Mouse (Mus musculus) adrenal gland, postnatal 4 days (tissue): ENCODE data around the gene Vmo1. TPM values are rescaled to one million over a fixed set of nuclear protein-coding genes. Genes with fewer than 3 reads are reported as not detected.
A peak's percentile ranks its signal among the peaks of the same experiment; 100 is the strongest.

Experiments
- DNase-seq, 2 experiments: peaks; one replicate each; pipeline ENCODE4 v3.0.0; 2021 to 2022; ENCODE audit warnings: low spot score in 2 of 2, mixed read lengths in 2 of 2
- total RNA-seq, 2 experiments: library from RNA; stranded (reverse); gene quantifications; 2 replicates each; pipeline ENCODE4 v1.2.3; 2021

The Vmo1 gene
- total RNA-seq, 2 experiments from 2014 or later, result 0.51 to 0.64 TPM

DNA sequence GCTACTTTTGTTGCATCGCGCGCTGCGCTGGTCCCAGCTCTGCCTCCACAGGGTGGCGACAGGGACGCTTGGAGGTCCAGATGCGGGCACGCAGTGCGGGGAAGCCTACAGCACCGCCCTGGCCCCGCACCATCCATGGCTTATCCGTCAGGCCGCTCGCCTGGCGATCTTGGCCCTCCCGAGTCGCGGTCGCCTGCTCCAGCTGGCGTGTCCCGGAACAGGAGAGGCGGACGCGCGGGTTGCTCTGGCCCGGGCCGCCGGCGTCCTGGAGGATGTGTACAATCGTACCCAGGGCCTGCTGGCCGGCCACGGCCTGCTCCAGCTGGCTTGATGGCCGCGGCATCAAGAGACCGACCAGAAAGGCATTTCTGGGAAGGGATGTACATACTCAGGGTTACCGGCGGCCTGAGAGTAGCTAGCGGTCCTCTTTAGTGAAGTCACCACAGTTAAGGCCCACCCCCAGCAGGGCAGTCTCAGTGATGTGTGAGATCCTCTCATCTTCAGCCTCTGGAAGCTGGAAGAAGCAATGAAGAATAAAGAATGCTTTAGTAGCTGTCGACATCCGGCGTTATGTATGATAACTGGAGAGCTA, 5.9 kb upstream of the Vmo1 start:
- DNase-seq, result peak in 1 of 2 experiments; percentile 28

- DNase-seq, result no peak
Measured at GRCm38 (mm10) chr11:70518923-70519322, 4.5 kb upstream of the Vmo1 start, which contains the start of gene Gltpd2. Gene Gltpd2 (plus strand): TSS chr11:70519196.

DNA sequence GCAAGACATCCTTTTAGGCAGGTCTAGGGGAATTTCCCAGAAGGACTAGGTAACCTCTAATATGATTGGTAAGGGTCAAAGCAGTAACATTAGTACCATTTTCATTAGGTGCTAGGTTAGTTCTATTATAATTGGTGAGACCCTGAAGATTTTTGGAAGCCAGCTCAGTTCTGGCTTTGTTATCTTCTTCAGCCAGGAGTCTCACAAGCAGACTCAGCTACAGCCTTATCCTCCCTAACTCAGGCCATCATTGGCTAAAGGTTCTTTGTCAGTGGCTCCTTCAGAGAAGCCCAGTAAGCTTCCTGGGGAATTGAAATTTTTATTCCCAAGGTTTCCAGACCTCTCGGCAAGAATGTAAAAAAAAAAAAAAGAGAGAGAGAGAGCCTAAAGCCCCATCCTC, 4.0 kb upstream of the Vmo1 start:
- DNase-seq, result no peak

GRCm38 (mm10) chr11:70516352-70516751, 1.9 kb upstream of the Vmo1 start:
- DNase-seq, result no peak

DNA sequence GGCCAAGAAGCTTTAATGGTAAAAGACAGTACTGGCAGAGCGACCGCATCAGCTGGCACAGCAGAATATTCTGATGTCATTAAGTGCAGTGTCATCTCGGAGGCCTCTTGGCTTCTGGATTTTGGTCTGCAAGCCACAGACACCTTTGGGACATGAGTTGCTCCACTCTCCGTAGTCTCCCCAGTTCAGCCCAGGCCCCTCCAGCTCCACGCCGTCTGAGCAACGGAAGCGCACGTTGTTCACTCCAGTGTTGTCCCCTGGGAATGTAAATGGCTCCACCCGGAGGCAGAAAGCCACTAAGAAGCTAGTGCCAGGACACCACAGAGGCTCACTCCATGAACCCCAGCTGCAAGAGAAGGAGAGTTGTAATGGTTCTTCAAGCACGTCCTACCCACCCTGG, 896 bp downstream of the Vmo1 start:
- no peak for DNase-seq

DNA sequence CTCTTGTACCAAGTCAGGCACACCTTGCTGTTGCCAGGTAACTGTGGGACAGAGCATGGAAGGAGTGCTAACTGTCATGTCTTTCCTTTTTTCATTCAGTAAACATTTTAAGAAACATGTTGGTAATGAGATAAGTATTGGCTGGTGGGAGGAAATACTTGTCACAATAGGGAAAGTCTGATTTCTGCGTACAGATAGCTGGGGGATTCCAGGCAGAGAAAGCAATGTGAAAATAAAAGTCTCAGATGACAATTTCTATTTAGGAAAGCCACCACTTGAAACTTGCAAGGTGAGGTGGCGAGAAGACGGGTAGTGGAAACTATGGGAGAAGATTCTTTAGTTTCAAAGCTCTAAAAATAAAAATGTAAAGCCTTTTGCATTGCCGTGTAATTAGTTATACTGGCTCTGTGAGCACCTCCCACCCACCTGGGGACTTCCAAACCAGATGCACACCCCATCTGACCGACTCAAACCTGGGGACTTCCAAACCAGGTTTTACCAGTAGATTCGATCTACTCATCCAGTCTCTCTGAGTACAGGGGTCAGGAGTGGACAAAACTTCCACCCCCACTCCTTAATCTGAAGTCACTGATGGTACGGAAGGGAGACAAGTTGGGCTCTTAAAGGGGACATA, 1.6 kb downstream of the Vmo1 start:
- DNase-seq, result no peak

DNA sequence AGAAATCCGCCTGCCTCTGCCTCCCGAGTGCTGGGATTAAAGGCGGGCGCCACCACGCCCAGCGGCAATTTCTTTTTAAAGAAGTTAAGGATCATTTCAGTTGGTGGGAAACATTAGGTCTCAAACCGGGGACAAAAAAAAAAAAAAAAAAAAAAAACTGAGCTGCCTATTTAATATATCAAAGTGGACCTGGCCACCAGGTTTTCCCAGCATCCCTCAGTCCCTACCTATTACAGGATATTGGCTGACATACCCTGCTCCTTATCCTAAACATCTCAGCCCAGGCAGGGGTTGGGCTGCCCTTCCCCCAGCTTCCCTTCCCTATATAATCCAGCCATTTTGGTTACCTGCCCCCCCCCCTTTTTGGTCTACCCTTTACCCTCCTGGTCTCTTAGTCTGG, 2.6 kb downstream of the Vmo1 start:
- no peak for DNase-seq

- DNase-seq, result no peak
Measured at GRCm38 (mm10) chr11:70511242-70511641, 3.2 kb downstream of the Vmo1 start.

DNA sequence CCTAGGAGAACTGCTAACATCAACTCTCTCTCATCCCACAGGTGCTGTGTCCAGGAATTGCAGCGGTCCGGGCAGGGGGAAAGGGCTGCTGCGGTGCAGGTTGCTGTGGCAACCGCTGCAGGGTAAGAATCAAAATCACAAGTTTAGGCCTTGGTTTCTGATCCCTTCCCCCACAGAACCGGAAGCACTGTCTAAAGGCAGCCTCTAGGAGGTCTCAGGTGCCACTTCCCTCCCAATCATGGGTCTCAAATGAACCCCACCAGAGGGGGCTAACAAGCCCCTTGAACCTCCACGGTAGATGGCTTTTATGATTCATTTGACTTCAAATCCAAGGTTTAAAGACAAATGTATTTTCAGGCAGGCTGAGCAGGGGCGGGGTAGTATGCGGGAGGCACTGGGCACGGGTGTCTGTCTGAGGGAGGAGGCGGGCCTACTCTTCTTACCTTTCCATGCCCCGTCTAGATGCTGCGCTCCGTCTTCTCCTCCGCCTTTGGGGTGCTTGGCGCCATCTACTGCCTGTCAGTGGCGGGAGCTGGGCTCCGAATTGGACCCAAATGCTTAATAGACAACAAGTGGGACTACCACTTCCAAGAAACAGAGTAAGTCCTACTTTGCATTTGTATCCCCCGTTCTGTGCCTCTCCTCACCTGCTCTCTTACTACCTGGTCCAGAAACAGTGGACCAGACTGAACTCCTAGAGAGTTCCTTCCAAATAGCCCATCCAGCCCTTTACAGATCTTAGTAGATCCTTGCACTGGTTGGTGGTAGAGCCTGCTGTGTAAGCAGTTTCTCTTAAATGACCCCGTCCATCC, 4.5 kb downstream of the Vmo1 start:
- DNase-seq, result no peak

DNA sequence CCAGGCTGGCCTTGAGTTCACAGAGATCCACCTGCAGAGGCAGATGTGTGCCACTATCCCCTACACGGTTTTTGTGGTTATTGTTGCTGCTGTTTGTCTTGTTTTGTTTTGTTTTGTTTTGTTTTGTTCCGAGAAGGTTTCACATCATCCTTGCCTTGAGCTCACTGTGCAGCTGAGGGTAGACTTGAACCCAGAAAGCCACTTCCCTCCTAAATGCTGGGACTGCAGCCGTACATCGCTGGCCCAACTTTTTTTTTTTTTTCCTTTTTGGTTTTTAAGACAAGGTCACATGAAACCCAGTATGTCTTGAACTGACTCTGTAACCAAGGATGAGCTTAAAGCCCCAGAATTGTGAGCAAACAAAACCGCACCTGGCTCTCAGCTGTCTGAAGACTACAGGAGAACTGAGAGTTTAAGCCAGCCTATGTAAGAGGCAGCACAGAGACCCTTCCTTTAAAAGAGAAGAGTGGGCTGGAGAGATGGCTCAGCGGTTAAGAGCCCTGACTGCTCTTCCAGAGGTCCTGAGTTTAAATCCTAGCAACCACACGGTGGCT, 7.4 kb downstream of the Vmo1 start:
- DNase-seq, result no peak

GRCm38 (mm10) chr11:70506385-70506784, 8.0 kb downstream of the Vmo1 start:
- DNase-seq, result peak in 1 of 2 experiments; percentile 58

DNA sequence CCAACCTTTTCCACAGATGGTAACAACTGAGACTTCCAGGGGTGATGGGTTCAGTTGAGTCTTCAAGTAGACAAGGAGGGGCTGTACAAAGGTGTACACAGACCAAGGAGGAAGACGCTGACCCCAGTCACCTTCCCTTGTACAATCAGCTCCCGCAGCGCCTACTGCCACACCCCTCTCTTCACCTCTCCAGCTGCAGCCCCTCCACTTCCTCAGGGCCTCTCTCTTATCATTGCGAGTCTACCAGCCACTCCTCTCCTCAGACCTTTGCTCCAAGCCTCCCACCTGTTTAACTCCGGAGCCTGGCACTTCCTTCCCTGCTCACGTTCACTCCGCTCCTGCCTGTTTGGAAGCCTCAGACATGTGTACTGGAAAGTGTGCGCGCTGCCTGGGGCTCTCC, 9.4 kb downstream of the Vmo1 start, which contains the start of gene Tm4sf5:
TSS of gene Tm4sf5 (plus strand) at position 275 of the 400 bp plus-strand sequence.
- DNase-seq, result no peak

- no peak for DNase-seq
Measured at GRCm38 (mm10) chr11:70502018-70502417, 12.4 kb downstream of the Vmo1 start.

DNA sequence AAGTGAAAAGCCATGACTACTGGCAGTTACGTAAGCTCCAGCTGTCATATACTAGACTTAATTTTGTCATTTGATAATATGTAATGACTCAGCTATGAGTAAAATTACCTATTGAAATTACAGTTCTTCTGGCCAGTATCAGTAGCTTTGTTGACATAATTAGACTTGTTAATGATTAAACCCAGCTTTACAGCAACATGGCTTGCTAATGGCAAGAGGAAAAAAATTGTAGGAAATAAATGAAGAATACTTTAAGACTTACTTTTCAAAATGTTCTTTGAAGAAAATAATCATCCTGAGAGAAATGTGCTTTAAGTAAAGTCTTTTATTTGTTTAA, 14.0 kb downstream of the Vmo1 start:
- no peak for DNase-seq

- DNase-seq, result no peak
Measured at GRCm38 (mm10) chr11:70499566-70500475, 14.6 kb downstream of the Vmo1 start.

DNA sequence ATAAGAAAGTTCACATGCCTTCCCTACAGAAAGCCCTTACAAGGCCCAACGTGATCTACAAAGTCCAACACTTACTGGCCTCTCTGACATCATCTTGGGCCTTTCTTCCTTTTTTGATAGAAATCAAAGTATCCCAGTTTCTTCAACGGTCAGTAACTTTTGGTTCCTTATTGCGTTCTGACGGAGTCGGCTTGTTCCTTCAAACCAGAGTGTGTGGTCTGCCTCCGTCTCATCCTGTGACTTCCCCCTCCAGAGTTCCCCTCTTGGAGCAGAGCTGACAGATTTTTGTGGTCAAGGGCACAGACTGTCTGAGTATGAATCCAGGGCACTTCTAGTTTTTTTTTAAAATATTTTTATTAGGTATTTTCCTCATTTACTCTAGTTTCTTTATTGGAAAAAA, 24.7 kb downstream of the Vmo1 start:
- DNase-seq, result no peak

GRCm38 (mm10) chr11:70489138-70489537, 25.3 kb downstream of the Vmo1 start:
- DNase-seq, result no peak

- no peak for DNase-seq
Measured at GRCm38 (mm10) chr11:70487816-70488215, 26.6 kb downstream of the Vmo1 start.

DNA sequence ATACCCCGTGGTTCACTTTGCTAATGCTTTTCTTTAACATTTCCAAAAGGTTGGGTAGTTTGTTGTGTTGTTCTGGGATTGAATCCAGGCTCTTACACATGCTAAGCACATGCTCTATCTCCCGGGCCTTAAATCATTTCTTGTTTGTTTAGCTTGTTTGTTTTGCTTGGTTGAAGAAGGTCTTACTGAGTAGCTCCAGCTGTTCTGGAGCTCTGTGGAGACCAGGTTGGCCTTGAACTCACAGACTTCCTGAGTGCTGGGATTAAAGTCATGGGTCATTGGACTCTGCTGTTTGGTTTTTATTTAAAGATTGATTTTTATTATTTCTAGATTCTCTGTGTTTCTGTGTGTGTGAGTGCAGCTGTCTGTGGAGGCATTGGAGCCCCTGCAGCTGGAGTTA, 28.9 kb downstream of the Vmo1 start:
- DNase-seq, result no peak

GRCm38 (mm10) chr11:70474872-70475534, 39.4 kb downstream of the Vmo1 start:
- no peak for DNase-seq
